Mouse (Mus musculus): ENCODE measurements around the gene Arhgef39. TPM values are rescaled to one million over a fixed set of nuclear protein-coding genes. Genes with fewer than 3 reads are reported as not detected.

The Arhgef39 gene
- total and polyA plus RNA-seq, 2 experiments from 2014 or later: 8.8 to 18.7 TPM

- no peaks in the 10 kb centered on the region for H3K9me3 ChIP-seq (replicated peaks; ENCODE audit: control insufficient read depth, low read length)
- ATAC-seq (ENCODE audit: insufficient read depth, low read depth): peak; percentile 50
- peak overlapping the region; percentile 93 for H3K4me2 ChIP-seq (ENCODE audit: low read depth, low read length)
- no peak overlapping the region for H3K27ac ChIP-seq (ENCODE audit: low read depth)
- 7% methylated on average over 21 of the region's 22 CpGs for WGBS
- no peaks in the 10 kb centered on the region for H3K36me3 ChIP-seq (replicated peaks; ENCODE audit: control insufficient read depth, insufficient read depth, low read length)
- TF ChIP-seq CTCF (IDR thresholded peaks at IDR 0.05; ENCODE audit: low read depth): no peak
- TF ChIP-seq EP300 (IDR thresholded peaks at IDR 0.05; ENCODE audit: low read depth): no peak
- DNase-seq (ENCODE audit: low spot score): peak; percentile 39
- no peaks in the 10 kb centered on the region for H3K27me3 ChIP-seq (ENCODE audit: control insufficient read depth, insufficient read depth, low read length)
- peak overlapping the region; percentile 56 for H3K9ac ChIP-seq (replicated peaks; ENCODE audit: low read depth, low read length)
- H3K4me3 ChIP-seq (ENCODE audit: low read depth, low read length): peak overlapping the region; percentile 49
- H3K4me1 ChIP-seq (ENCODE audit: control insufficient read depth, insufficient read depth): peaks cover 8% of the 10 kb centered on the region; the same call in 1 of the 2 replicates
Observed at GRCm38 (mm10) chr4:43507938-43508665, 8.6 kb upstream of the Arhgef39 start.

DNA sequence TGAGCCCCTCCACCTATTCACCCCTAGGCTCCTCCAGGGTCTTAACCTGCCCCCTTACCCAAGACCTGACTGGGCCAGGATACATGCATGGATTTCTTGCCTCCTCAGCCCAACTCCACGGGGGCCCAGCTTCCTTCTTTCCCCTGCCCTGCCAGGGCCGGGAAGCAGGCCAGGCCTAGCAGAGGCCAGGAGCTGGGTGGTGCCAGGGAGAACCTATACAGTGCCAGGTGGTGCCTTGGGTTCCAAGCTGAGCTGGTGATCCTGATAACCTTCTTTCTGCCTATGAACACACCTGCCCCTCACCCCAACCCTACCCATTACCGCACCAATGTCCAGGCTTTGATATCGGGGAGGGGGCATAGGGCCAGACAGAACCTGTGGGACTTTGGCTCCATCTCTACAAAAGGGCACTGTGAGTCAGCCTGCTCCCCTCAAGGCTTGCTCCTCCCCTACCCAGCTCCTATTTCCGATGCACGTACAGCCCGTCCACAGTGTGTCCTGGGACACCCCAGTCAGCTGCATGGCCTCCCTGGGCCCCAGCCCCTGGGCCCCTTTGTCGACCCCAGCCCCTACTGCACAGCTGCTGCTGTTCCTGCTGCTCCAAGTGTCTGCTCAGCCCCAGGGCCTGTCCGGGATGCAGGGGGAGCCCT is 7.2 kb upstream of the Arhgef39 start, which contains the start of gene Car9:
TSS of gene Car9 (plus strand) at position 431 of the 650 bp plus-strand sequence.
- Histone ChIP-seq H3K9me3 (replicated peaks; ENCODE audit: control insufficient read depth, low read length) (no peaks in the 10 kb centered on the region), H3K27me3 (ENCODE audit: control insufficient read depth, insufficient read depth, low read length) (no peaks in the 10 kb centered on the region), H3K4me1 (ENCODE audit: control insufficient read depth, insufficient read depth) (peaks cover 8% of the 10 kb centered on the region; the same call in 1 of the 2 replicates), H3K4me2 (ENCODE audit: low read depth, low read length) (peak within 1 kb of the TSS; percentile 93), H3K36me3 (replicated peaks; ENCODE audit: control insufficient read depth, insufficient read depth, low read length) (no peaks in the 10 kb centered on the region), H3K9ac (replicated peaks; ENCODE audit: low read depth, low read length) (no peak within 1 kb of the TSS), H3K27ac (ENCODE audit: low read depth) (no peak within 1 kb of the TSS), H3K4me3 (ENCODE audit: low read depth, low read length) (peak within 1 kb of the TSS; percentile 49)
- DNase-seq (ENCODE audit: low spot score) (peak; percentile 3), ATAC-seq (ENCODE audit: insufficient read depth, low read depth) (no peak)
- 71% methylated on average over 9 of the region's 9 CpGs for WGBS
- TF ChIP-seq CTCF (IDR thresholded peaks at IDR 0.05; ENCODE audit: low read depth) (no peak), EP300 (IDR thresholded peaks at IDR 0.05; ENCODE audit: low read depth) (no peak)

GRCm38 (mm10) chr4:43506074-43506473 is 6.6 kb upstream of the Arhgef39 start:
- no peak overlapping the region for H3K9ac ChIP-seq (replicated peaks; ENCODE audit: low read depth, low read length)
- no peak overlapping the region for H3K4me2 ChIP-seq (ENCODE audit: low read depth, low read length)
- DNase-seq (ENCODE audit: low spot score) (no peak), ATAC-seq (ENCODE audit: insufficient read depth, low read depth) (no peak)
- peaks cover 8% of the 10 kb centered on the region; the same call in 1 of the 2 replicates for H3K4me1 ChIP-seq (ENCODE audit: control insufficient read depth, insufficient read depth)
- no peak overlapping the region for H3K27ac ChIP-seq (ENCODE audit: low read depth)
- H3K27me3 ChIP-seq (ENCODE audit: control insufficient read depth, insufficient read depth, low read length): no peaks in the 10 kb centered on the region
- no peaks in the 10 kb centered on the region for H3K36me3 ChIP-seq (replicated peaks; ENCODE audit: control insufficient read depth, insufficient read depth, low read length)
- no peak for TF ChIP-seq EP300 (IDR thresholded peaks at IDR 0.05; ENCODE audit: low read depth)
- no peak for TF ChIP-seq CTCF (IDR thresholded peaks at IDR 0.05; ENCODE audit: low read depth)
- H3K9me3 ChIP-seq (replicated peaks; ENCODE audit: control insufficient read depth, low read length): no peaks in the 10 kb centered on the region
- 88% methylated on average over 8 of the region's 8 CpGs for WGBS
- H3K4me3 ChIP-seq (ENCODE audit: low read depth, low read length): no peak overlapping the region

DNA sequence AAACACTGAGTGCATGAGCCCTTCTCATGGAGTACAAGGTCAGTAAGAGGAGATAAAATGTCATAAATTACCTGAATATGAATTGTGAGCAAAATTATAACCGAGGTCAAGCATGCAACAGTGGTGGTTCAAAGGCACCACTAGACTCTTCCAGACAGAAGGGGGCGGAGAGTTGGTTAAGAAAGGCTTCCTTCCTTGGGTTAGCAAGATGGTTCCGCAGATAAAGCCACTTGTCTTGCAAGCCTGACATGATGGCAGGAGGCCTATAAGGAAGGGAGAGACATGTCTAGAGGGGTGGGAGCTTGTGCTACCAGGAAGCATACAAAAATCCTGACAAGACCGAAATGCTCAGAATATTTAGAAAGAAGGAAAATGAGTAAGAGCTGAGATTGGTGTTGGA is 4.8 kb upstream of the Arhgef39 start:
- H3K4me2 ChIP-seq (ENCODE audit: low read depth, low read length): no peak overlapping the region
- no peaks in the 10 kb centered on the region for H3K27me3 ChIP-seq (ENCODE audit: control insufficient read depth, insufficient read depth, low read length)
- ATAC-seq (ENCODE audit: insufficient read depth, low read depth) (no peak), DNase-seq (ENCODE audit: low spot score) (no peak)
- no peak overlapping the region for H3K27ac ChIP-seq (ENCODE audit: low read depth)
- 77% methylated on average over 4 of the region's 4 CpGs for WGBS
- no peaks in the 10 kb centered on the region for H3K36me3 ChIP-seq (replicated peaks; ENCODE audit: control insufficient read depth, insufficient read depth, low read length)
- no peaks in the 10 kb centered on the region for H3K9me3 ChIP-seq (replicated peaks; ENCODE audit: control insufficient read depth, low read length)
- peaks cover 12% of the 10 kb centered on the region; the same call in 1 of the 2 replicates for H3K4me1 ChIP-seq (ENCODE audit: control insufficient read depth, insufficient read depth)
- TF ChIP-seq EP300 (IDR thresholded peaks at IDR 0.05; ENCODE audit: low read depth) (no peak), CTCF (IDR thresholded peaks at IDR 0.05; ENCODE audit: low read depth) (no peak)
- no peak overlapping the region for H3K4me3 ChIP-seq (ENCODE audit: low read depth, low read length)
- H3K9ac ChIP-seq (replicated peaks; ENCODE audit: low read depth, low read length): no peak overlapping the region

DNA sequence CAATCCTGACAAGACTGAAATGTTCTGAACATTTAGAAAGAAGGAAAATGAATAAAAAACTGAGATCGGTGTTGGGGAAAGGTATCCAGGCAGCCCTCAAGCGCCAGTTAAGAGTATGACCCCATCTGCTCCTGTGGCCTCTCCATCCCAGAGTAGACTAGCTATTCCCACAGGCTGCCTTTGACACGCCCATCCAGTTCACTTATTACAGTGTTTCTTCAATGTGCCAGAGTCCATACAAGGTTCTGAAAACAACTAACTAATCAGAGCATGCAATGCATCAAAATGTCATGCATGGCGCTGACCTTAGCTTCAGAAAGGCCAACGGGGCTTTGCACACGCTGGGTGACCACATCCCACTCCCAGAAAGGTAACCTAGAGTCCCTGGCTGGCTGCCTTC is 4.0 kb upstream of the Arhgef39 start:
- Histone ChIP-seq H3K9ac (replicated peaks; ENCODE audit: low read depth, low read length) (no peak overlapping the region), H3K4me3 (ENCODE audit: low read depth, low read length) (no peak overlapping the region), H3K4me1 (ENCODE audit: control insufficient read depth, insufficient read depth) (peaks cover 18% of the 10 kb centered on the region), H3K4me2 (ENCODE audit: low read depth, low read length) (no peak overlapping the region), H3K36me3 (replicated peaks; ENCODE audit: control insufficient read depth, insufficient read depth, low read length) (no peaks in the 10 kb centered on the region), H3K9me3 (replicated peaks; ENCODE audit: control insufficient read depth, low read length) (no peaks in the 10 kb centered on the region), H3K27me3 (ENCODE audit: control insufficient read depth, insufficient read depth, low read length) (no peaks in the 10 kb centered on the region), H3K27ac (ENCODE audit: low read depth) (no peak overlapping the region)
- 82% methylated on average over 6 of the region's 6 CpGs for WGBS
- ATAC-seq (ENCODE audit: insufficient read depth, low read depth) (no peak), DNase-seq (ENCODE audit: low spot score) (no peak)
- no peak for TF ChIP-seq CTCF (IDR thresholded peaks at IDR 0.05; ENCODE audit: low read depth)
- TF ChIP-seq EP300 (IDR thresholded peaks at IDR 0.05; ENCODE audit: low read depth): no peak

Data from heart, postnatal 0 days (tissue).